Mouse (Mus musculus): Measurements from ENCODE around the gene Srd5a2. TPM values are rescaled to one million over a fixed set of nuclear protein-coding genes. Genes with fewer than 3 reads are reported as not detected.
A peak's percentile ranks its signal among the peaks of the same experiment; 100 is the strongest.
"Not testable (repeated sequence)": the region's sequence is repeated elsewhere in the genome, so short reads cannot be mapped to it uniquely, and the experiment has no call there.

Gene Srd5a2
- polyA plus RNA-seq (2012; rRNA removed): 2.8 and 3.2 TPM in 2 replicates

GRCm38 (mm10) chr17:74047210-74048082 is at the start of gene Srd5a2:
TSS of gene Srd5a2 (minus strand) at chr17:74047916.
- no peak for DNase-seq
- Histone ChIP-seq H3K4me3 (ENCODE audit: insufficient read depth, low read depth, low read length) (peak within 1 kb of the TSS; percentile 4; the same call in 1 of the 2 replicates), H3K27me3 (replicated peaks; ENCODE audit: control insufficient read depth, insufficient read depth, low read length) (no peaks in the 10 kb centered on the region), H3K36me3 (ENCODE audit: control insufficient read depth, insufficient read depth, low read length) (no peaks in the 10 kb centered on the region), H3K27ac (ENCODE audit: insufficient read depth, low read depth, low read length) (no peak within 1 kb of the TSS), H3K4me1 (ENCODE audit: control insufficient read depth, insufficient read depth, low read length) (peaks cover 7% of the 10 kb centered on the region; the same call in 1 of the 2 replicates)
- WGBS: 3% methylated on average over 45 of the region's 45 CpGs
- TF ChIP-seq POLR2A (IDR thresholded peaks at IDR 0.05; ENCODE audit: low read depth, low read length): no peak
- no peak for TF ChIP-seq CTCF (conservative IDR thresholded peaks at IDR 0.05; ENCODE audit: insufficient read depth, insufficient read length, low read depth, low read length)

DNA sequence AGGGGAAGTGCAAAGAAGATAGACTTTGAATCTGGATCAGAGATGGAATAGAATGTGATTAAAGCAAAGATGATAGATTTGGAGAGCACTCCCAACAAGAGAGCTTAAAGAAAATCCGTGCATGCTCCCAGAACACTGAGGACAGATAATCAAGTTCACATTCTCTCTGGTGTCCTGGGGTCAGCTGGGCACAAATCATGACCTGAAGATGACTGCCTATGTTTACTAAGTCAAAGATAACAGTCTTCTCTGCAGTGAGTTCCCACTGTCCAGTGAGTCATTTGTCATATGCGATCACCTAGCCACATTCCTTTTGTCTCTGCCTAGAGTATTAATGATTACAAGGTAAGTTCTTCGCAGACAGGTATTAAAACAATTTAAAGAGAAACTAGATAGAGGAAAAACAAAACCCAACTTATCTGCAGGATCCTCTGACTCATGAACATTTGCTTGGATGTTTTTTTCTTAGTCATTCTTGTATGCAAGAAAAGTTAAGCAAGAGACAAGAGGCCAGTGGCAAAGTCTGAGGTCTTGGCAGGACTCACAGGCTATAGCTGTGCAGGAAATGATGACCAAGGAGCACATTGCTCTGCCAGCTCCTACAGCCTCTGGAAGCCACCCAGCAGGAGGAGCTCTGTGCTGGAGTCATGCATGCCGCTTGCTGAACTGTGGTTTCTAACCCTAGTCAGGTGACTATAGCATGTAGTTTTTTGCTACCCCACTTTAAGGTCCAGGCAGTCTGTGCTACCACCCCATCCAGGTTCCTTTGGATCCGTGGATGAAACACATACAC is 41.4 kb upstream of the Srd5a2 start:
- H3K4me1 ChIP-seq (ENCODE audit: control insufficient read depth, insufficient read depth, low read length): peaks cover 5% of the 10 kb centered on the region; the same call in 1 of the 2 replicates
- H3K36me3 ChIP-seq (ENCODE audit: control insufficient read depth, insufficient read depth, low read length): no peaks in the 10 kb centered on the region
- no peaks in the 10 kb centered on the region for H3K27me3 ChIP-seq (replicated peaks; ENCODE audit: control insufficient read depth, insufficient read depth, low read length)
- no peak overlapping the region for H3K27ac ChIP-seq (ENCODE audit: insufficient read depth, low read depth, low read length)
- H3K4me3 ChIP-seq (ENCODE audit: insufficient read depth, low read depth, low read length): no peak overlapping the region
- peak; percentile 92 for DNase-seq
- WGBS: 46% methylated on average over 5 of the region's 5 CpGs
- TF ChIP-seq CTCF (conservative IDR thresholded peaks at IDR 0.05; ENCODE audit: insufficient read depth, insufficient read length, low read depth, low read length) (peak; percentile 37; the same call in 1 of the 2 replicates), POLR2A (IDR thresholded peaks at IDR 0.05; ENCODE audit: low read depth, low read length) (no peak)

GRCm38 (mm10) chr17:74088016-74088415 is 40.3 kb upstream of the Srd5a2 start:
- Histone ChIP-seq H3K27ac (ENCODE audit: insufficient read depth, low read depth, low read length) (no peak overlapping the region), H3K4me1 (ENCODE audit: control insufficient read depth, insufficient read depth, low read length) (peaks cover 5% of the 10 kb centered on the region; the same call in 1 of the 2 replicates), H3K4me3 (ENCODE audit: insufficient read depth, low read depth, low read length) (no peak overlapping the region), H3K36me3 (ENCODE audit: control insufficient read depth, insufficient read depth, low read length) (no peaks in the 10 kb centered on the region), H3K27me3 (replicated peaks; ENCODE audit: control insufficient read depth, insufficient read depth, low read length) (no peaks in the 10 kb centered on the region)
- WGBS: 69% methylated on average over 2 of the region's 2 CpGs
- TF ChIP-seq CTCF (conservative IDR thresholded peaks at IDR 0.05; ENCODE audit: insufficient read depth, insufficient read length, low read depth, low read length) (no peak), POLR2A (IDR thresholded peaks at IDR 0.05; ENCODE audit: low read depth, low read length) (no peak)
- DNase-seq: no peak

DNA sequence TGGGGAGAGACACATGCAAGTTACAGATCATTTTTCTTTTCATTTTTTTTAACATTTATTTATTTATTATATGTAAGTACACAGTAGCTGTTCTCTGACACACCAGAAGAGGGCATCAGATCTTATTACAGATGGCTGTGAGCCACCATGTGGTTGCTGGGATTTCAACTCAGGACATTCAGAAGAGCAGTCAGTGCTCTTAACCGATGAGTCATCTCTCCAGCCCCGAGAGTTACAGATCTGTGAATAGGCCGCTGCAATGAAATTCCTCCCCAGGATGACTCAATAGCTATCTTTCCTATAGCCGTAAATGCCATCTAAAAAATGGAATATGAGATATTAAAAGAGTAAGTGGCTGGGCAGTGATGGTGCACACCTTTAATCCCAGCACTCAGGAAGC is 35.7 kb upstream of the Srd5a2 start:
- Histone ChIP-seq H3K36me3 (ENCODE audit: control insufficient read depth, insufficient read depth, low read length) (no peaks in the 10 kb centered on the region), H3K27me3 (replicated peaks; ENCODE audit: control insufficient read depth, insufficient read depth, low read length) (no peaks in the 10 kb centered on the region), H3K4me1 (ENCODE audit: control insufficient read depth, insufficient read depth, low read length) (peaks cover 7% of the 10 kb centered on the region; the same call in 1 of the 2 replicates), H3K27ac (ENCODE audit: insufficient read depth, low read depth, low read length) (no peak overlapping the region), H3K4me3 (ENCODE audit: insufficient read depth, low read depth, low read length) (no peak overlapping the region)
- no peak for TF ChIP-seq CTCF (conservative IDR thresholded peaks at IDR 0.05; ENCODE audit: insufficient read depth, insufficient read length, low read depth, low read length)
- no peak for TF ChIP-seq POLR2A (IDR thresholded peaks at IDR 0.05; ENCODE audit: low read depth, low read length)
- no peak for DNase-seq
- 89% methylated on average over 4 of the region's 4 CpGs for WGBS

DNA sequence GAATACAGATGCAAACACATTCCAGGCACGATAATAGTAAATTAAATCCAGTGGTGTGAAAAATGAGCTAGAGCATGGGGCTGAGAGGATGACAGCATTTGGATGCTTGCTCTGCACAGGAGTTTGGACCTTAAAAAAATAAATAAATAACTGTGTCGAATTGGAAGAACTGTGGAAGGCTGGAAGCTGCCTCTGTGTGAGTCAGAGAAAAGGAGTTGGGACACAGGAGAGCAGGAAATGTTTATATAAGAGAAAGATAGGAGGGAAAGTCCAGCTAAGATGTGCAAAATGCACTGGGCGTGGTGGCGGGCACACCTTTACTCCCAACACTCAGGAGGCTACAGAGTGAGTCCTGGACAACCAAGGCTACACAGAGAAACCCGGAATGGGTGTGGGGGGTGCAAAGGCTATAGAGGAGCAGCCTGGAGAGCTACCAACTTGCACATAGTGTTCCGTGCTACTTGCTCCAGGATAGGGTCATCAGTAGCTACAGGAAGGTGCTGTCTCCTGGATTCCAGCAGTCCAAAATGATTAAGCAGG is 32.4 kb upstream of the Srd5a2 start:
- peaks cover 7% of the 10 kb centered on the region; the same call in 1 of the 2 replicates for H3K4me1 ChIP-seq (ENCODE audit: control insufficient read depth, insufficient read depth, low read length)
- H3K36me3 ChIP-seq (ENCODE audit: control insufficient read depth, insufficient read depth, low read length): no peaks in the 10 kb centered on the region
- H3K27me3 ChIP-seq (replicated peaks; ENCODE audit: control insufficient read depth, insufficient read depth, low read length): no peaks in the 10 kb centered on the region
- WGBS: 57% methylated on average over 6 of the region's 6 CpGs
- no peak overlapping the region; the same call in 1 of the 2 replicates for H3K27ac ChIP-seq (ENCODE audit: insufficient read depth, low read depth, low read length)
- no peak overlapping the region for H3K4me3 ChIP-seq (ENCODE audit: insufficient read depth, low read depth, low read length)
- DNase-seq: peak; percentile 27
- TF ChIP-seq POLR2A (IDR thresholded peaks at IDR 0.05; ENCODE audit: low read depth, low read length) (no peak), CTCF (conservative IDR thresholded peaks at IDR 0.05; ENCODE audit: insufficient read depth, insufficient read length, low read depth, low read length) (no peak)

DNA sequence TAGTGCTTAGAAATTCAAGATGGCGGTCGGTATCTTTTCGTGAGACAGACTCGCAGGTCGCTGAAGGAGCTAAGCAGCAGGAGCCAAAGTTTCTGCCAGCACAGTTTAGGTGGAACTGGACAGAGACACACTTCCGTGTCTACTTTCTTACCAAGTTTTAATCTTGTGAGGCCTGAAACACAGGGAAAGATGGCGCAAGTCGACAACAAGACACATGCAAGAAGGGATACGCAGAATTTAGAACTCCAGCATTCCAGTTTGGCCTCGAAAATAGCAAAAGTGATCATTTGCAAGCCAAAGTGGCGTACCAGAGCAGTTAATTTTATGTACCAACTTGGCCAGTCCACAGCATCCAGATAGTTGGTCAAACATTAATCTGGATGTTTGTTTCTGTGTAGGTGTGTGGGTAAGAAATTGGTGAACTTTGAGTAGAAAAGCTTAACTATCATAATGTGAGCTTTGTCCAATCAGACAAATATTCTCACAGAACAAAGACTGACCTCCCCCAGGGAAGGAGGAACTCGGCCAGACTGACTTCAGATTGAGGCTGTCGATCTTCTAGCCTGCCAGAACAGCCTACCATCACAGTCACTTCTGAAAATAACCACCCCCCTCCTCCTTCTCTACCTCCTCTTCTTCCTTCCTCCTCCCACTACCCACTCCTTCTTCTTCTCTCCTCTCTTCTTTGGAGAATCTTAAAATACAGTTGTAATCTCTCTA is 31.2 kb upstream of the Srd5a2 start:
- Histone ChIP-seq H3K27ac (ENCODE audit: insufficient read depth, low read depth, low read length) (peak overlapping the region; percentile 98), H3K4me3 (ENCODE audit: insufficient read depth, low read depth, low read length) (no peak overlapping the region), H3K27me3 (replicated peaks; ENCODE audit: control insufficient read depth, insufficient read depth, low read length) (no peaks in the 10 kb centered on the region), H3K4me1 (ENCODE audit: control insufficient read depth, insufficient read depth, low read length) (peaks cover 7% of the 10 kb centered on the region; the same call in 1 of the 2 replicates), H3K36me3 (ENCODE audit: control insufficient read depth, insufficient read depth, low read length) (no peaks in the 10 kb centered on the region)
- DNase-seq: peak; percentile 87
- no peak for TF ChIP-seq CTCF (conservative IDR thresholded peaks at IDR 0.05; ENCODE audit: insufficient read depth, insufficient read length, low read depth, low read length)
- no peak for TF ChIP-seq POLR2A (IDR thresholded peaks at IDR 0.05; ENCODE audit: low read depth, low read length)
- 51% methylated on average over 13 of the region's 13 CpGs for WGBS

- H3K4me3 ChIP-seq (ENCODE audit: insufficient read depth, low read depth, low read length); H3K4me1 ChIP-seq (ENCODE audit: control insufficient read depth, insufficient read depth, low read length); H3K36me3 ChIP-seq (ENCODE audit: control insufficient read depth, insufficient read depth, low read length); H3K27me3 ChIP-seq (replicated peaks; ENCODE audit: control insufficient read depth, insufficient read depth, low read length); H3K27ac ChIP-seq (ENCODE audit: insufficient read depth, low read depth, low read length): not testable (repeated sequence)
- 64% methylated on average over 5 of the region's 5 CpGs for WGBS
- peak; percentile 19 for DNase-seq
These were observed 25.4 kb upstream of the Srd5a2 start for GRCm38 (mm10) chr17:74073067-74073466.

GRCm38 (mm10) chr17:74062763-74063162 is 15.0 kb upstream of the Srd5a2 start:
- H3K4me3 ChIP-seq (ENCODE audit: insufficient read depth, low read depth, low read length); H3K36me3 ChIP-seq (ENCODE audit: control insufficient read depth, insufficient read depth, low read length): not testable (repeated sequence)
- 90% methylated on average over 5 of the region's 5 CpGs for WGBS

More at GRCm38 (mm10) chr17:74062763-74063162, 15.0 kb upstream of the Srd5a2 start:
- not testable (repeated sequence) for H3K27me3 ChIP-seq (replicated peaks; ENCODE audit: control insufficient read depth, insufficient read depth, low read length); DNase-seq; H3K27ac ChIP-seq (ENCODE audit: insufficient read depth, low read depth, low read length); H3K4me1 ChIP-seq (ENCODE audit: control insufficient read depth, insufficient read depth, low read length)

Data from kidney, adult 2 months (tissue).